17 mouse cellular contexts compared by ENCODE assay signal in the genomic region with DNA sequence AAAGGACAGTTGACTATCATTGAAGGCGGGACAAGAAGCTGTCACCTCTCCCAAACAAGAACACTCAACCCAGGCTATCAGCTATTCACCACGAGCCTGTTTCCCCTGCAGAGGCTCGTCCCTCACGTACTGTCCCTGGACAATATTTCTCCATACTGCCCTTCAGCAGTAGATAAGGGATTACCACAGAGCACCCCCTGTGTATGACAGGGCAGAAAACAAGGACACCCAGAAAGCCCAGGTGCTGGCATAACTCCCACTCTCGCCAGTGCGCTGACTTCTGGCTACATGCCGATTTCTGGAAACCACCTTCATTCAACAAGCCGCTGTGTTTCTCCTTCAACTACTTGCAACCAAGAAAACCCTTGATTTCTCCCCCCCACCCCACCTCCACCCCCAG.
DNase-seq lines count a peak whose midpoint lies in the region; ATAC-seq and TF ChIP-seq lines count a peak whose summit lies in the region.
"Had no signal": no experiment of that assay in that cellular context is flagged by ENCODE, and none has a peak within 500 bp of the region (broad histone marks: within the 10 kb centered on the region; RNA-seq: fewer than 3 reads in every experiment).

No protein-coding gene starts in this region.

- peaks cover 52% of the 10 kb centered on the region for H3K4me1 ChIP-seq in heart, embryonic 11.5 days (ENCODE audit: control insufficient read depth, insufficient read depth, low read length)
- peaks cover 10% of the 10 kb centered on the region for H3K4me1 ChIP-seq in liver, adult 2 months (ENCODE audit: control insufficient read depth, insufficient read depth, low read length)
- peaks cover 13% of the 10 kb centered on the region for H3K4me1 ChIP-seq in liver, embryonic 11.5 days (replicated peaks; ENCODE audit: control insufficient read depth, insufficient read depth, low read length)

- no peak for TF ChIP-seq POLR2A in liver, adult 2 months (IDR thresholded peaks at IDR 0.05; ENCODE audit: extremely low read depth, insufficient read depth, low read length)

- H3K27ac ChIP-seq in heart, embryonic 11.5 days (ENCODE audit: low read depth, low read length): peak overlapping the region; percentile 46; the same call in 1 of the 2 replicates
- H3K27ac ChIP-seq in liver, adult 2 months (replicated peaks; ENCODE audit: insufficient read depth, low read depth, low read length): peak overlapping the region; percentile 38
- H3K27ac ChIP-seq in liver, embryonic 11.5 days (ENCODE audit: low read depth, low read length): no peak overlapping the region
- H3K27ac ChIP-seq: forebrain, embryonic 12.5 days; kidney, postnatal 0 days; liver, embryonic 14.5 days; macrophage had no signal

- WGBS in heart, embryonic 11.5 days (ENCODE audit: insufficient replicate concordance): 63% methylated on average over 8 of the region's 8 CpGs
- 23% methylated on average over 8 of the region's 8 CpGs for WGBS in liver, adult 2 months
- WGBS in liver, embryonic 11.5 days: 64% methylated on average over 8 of the region's 8 CpGs

- no peak for DNase-seq in heart, adult 9 months (ENCODE audit: low spot score in 2 of 2)
- DNase-seq in liver, adult 2 months (ENCODE audit: extremely low read depth, low read depth, low spot score): peak; percentile 67
- no peak for DNase-seq in liver, embryonic 11.5 days (ENCODE audit: low spot score)
- DNase-seq in adrenal gland, postnatal 10 days: peak; percentile 59
- peak; percentile 38 to 65 for DNase-seq in adrenal gland, postnatal 36 days
- DNase-seq in testis, postnatal 10 days (ENCODE audit: low spot score): no peak
- DNase-seq: cerebellum, adult 11 months; kidney, adult 11 months; left cerebral cortex, postnatal 4 days; right cerebral cortex, postnatal 14 days had no signal

- H3K79me2 ChIP-seq in liver, adult 2 months (ENCODE audit: control insufficient read depth, insufficient read depth, low read length): peaks cover 27% of the 10 kb centered on the region

- no peaks in the 10 kb centered on the region for H3K36me3 ChIP-seq in heart, embryonic 11.5 days (ENCODE audit: control insufficient read depth, insufficient read depth, low read length)
- no peaks in the 10 kb centered on the region for H3K36me3 ChIP-seq in liver, adult 2 months (ENCODE audit: control insufficient read depth, insufficient read depth, low read length)
- no peaks in the 10 kb centered on the region for H3K36me3 ChIP-seq in liver, embryonic 11.5 days (ENCODE audit: control insufficient read depth, insufficient read depth, low read length)
- H3K36me3 ChIP-seq: forebrain, embryonic 12.5 days had no signal

- H3K27me3 ChIP-seq in heart, embryonic 11.5 days (ENCODE audit: control insufficient read depth, insufficient read depth, low read length): no peaks in the 10 kb centered on the region
- H3K27me3 ChIP-seq in liver, adult 2 months (ENCODE audit: control insufficient read depth, insufficient read depth, low read length): no peaks in the 10 kb centered on the region
- no peaks in the 10 kb centered on the region for H3K27me3 ChIP-seq in liver, embryonic 11.5 days (replicated peaks; ENCODE audit: control insufficient read depth, insufficient read depth, low read length)
- H3K27me3 ChIP-seq: forebrain, embryonic 12.5 days had no signal

- no peak for ATAC-seq in heart, embryonic 11.5 days (replicated peaks; ENCODE audit: insufficient number of reproducible peaks, low FRiP score, low TSS enrichment)
- ATAC-seq in liver, embryonic 11.5 days (replicated peaks; ENCODE audit: low FRiP score): no peak
- ATAC-seq: hindbrain, embryonic 16.5 days; midbrain, embryonic 16.5 days had no signal

- H3K9me3 ChIP-seq in heart, embryonic 11.5 days (replicated peaks; ENCODE audit: control insufficient read depth, low read length): no peaks in the 10 kb centered on the region
- H3K9me3 ChIP-seq in liver, embryonic 11.5 days (ENCODE audit: control insufficient read depth, low read length): no peaks in the 10 kb centered on the region
- H3K9me3 ChIP-seq: forebrain, embryonic 12.5 days had no signal

- H3K4me2 ChIP-seq in heart, embryonic 11.5 days: peak overlapping the region; percentile 41; the same call in 1 of the 2 replicates
- no peak overlapping the region for H3K4me2 ChIP-seq in liver, embryonic 11.5 days
- H3K4me2 ChIP-seq: forebrain, embryonic 12.5 days had no signal

- no peak overlapping the region for H3K9ac ChIP-seq in heart, embryonic 11.5 days (ENCODE audit: low read depth, low read length)
- H3K9ac ChIP-seq in liver, adult 2 months (ENCODE audit: low read depth, low read length): no peak overlapping the region
- H3K9ac ChIP-seq in liver, embryonic 11.5 days (ENCODE audit: low read depth, low read length): no peak overlapping the region
- H3K9ac ChIP-seq: forebrain, embryonic 12.5 days; liver, embryonic 14.5 days had no signal

- H3K4me3 ChIP-seq in heart, embryonic 11.5 days (ENCODE audit: low read depth, low read length): no peak overlapping the region
- H3K4me3 ChIP-seq in liver, adult 2 months (ENCODE audit: insufficient read depth, low read depth, low read length): no peak overlapping the region
- no peak overlapping the region for H3K4me3 ChIP-seq in liver, embryonic 11.5 days (ENCODE audit: low read depth, low read length)
- H3K4me3 ChIP-seq: forebrain, embryonic 12.5 days had no signal

- no peak for TF ChIP-seq CTCF in liver, adult 2 months (IDR thresholded peaks at IDR 0.05; ENCODE audit: low read depth, low read length)

Comparison
In these comparisons a context has a peak if more than half of its experiments do, and no peak if none do; other contexts are left out.
1. DNase-seq: peak in liver, adult 2 months (single experiment), adrenal gland, postnatal 10 days (single experiment) and adrenal gland, postnatal 36 days (2 of 2); none in heart, adult 9 months (0 of 2), liver, embryonic 11.5 days (single experiment) and testis, postnatal 10 days (single experiment).